Comparison of ENCODE assay signal across 8 mouse cellular contexts in the genomic region with DNA sequence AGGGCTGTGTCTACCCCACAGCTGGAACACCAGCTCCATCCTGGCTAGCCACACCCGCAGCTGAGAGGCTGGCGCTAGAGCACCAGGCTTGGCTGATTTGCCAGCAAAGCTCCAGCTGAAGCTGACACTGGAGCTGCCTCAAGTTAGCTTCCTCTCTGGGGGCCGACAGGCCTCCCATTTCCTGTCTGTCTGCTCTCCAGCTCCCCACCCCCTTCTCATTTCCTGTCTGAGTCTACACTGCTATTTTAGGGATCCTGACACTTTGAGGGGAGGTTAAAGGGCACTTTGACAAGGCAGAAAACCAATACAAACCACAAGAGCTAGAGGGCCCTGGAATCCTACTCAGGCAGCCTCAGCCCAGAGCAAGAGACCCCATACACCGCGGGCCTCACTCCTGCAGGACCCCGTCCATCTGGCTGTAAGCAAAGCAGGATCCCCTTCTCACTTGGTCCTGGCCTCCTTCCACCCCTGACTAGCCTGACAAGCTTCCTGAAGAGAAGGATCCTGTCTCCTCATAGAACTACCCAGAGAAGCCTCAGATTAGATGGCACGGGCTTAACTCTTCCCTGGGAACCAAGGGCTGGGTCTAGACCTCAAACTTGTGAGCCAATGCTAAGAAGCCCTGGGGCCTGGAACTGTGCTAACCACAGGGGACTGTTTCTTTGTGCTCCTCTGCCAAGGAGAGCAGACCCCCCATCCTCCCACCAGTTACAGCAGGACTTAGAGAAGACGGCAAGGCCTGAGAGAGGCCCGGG. TPM values are rescaled to one million over a fixed set of nuclear protein-coding genes. Genes with fewer than 3 reads are reported as not detected.
DNase-seq lines count a peak whose midpoint lies in the region; ATAC-seq lines count a peak whose summit lies in the region.

No protein-coding gene starts in this region.

- no peaks in the 10 kb centered on the region for H3K9me3 ChIP-seq in forebrain, embryonic 14.5 days (replicated peaks; ENCODE audit: control insufficient read depth, low read length)

- no peaks in the 10 kb centered on the region for H3K4me1 ChIP-seq in forebrain, embryonic 14.5 days (ENCODE audit: control insufficient read depth, insufficient read depth, low read length)

- peak; percentile 88 for DNase-seq in CD4-positive helper T cell, adult 2 months (ENCODE audit: low read depth, low spot score)
- peak; percentile 81 for DNase-seq in adrenal gland, adult 2 months
- peak; percentile 24 for DNase-seq in forebrain, embryonic 14.5 days (ENCODE audit: low spot score)
- DNase-seq in heart, postnatal 4 days = peak; percentile 85
- peak; percentile 89 for DNase-seq in layer of hippocampus, adult 9-11 months
- DNase-seq in spleen, postnatal 4 days (ENCODE audit: low spot score in 2 of 2) = peak; percentile 62 to 79
- DNase-seq in cerebellum, adult 11-12 months = no peak

- peak overlapping the region; percentile 63; the same call in 1 of the 2 replicates for H3K27ac ChIP-seq in forebrain, embryonic 14.5 days (ENCODE audit: low read depth, low read length)

- H3K4me2 ChIP-seq in forebrain, embryonic 14.5 days (ENCODE audit: low read length) = no peak overlapping the region

- peaks cover 10% of the 10 kb centered on the region; the same call in 1 of the 2 replicates for H3K36me3 ChIP-seq in forebrain, embryonic 14.5 days (ENCODE audit: control insufficient read depth, insufficient read depth, low read length)

- H3K27me3 ChIP-seq in forebrain, embryonic 14.5 days (replicated peaks; ENCODE audit: control insufficient read depth, insufficient read depth, low read length) = no peaks in the 10 kb centered on the region

- ATAC-seq in forebrain, embryonic 14.5 days = no peak
- ATAC-seq in megakaryocyte, adult 5-6 weeks (ENCODE audit: poor library complexity, severe bottlenecking) = peak; percentile 88

- no peak overlapping the region for H3K4me3 ChIP-seq in forebrain, embryonic 14.5 days (ENCODE audit: low read depth, low read length)

- no peak overlapping the region for H3K9ac ChIP-seq in forebrain, embryonic 14.5 days (ENCODE audit: low read length)

- WGBS in forebrain, embryonic 14.5 days = 71% methylated on average over 9 of the region's 9 CpGs

RNA-seq across cellular contexts. Expression of a gene that starts 37.2 kb away (rescaled TPM):
- 10 to 100 TPM; 13.9 to 23.6 TPM for total RNA-seq in adrenal gland, adult 2 months (2021)
- 19.7 and 22.2 TPM in 2 replicates for polyA plus RNA-seq in adrenal gland, adult 2 months (2012; rRNA removed)
- 3.9 and 5.6 TPM in 2 replicates for polyA plus RNA-seq in forebrain, embryonic 14.5 days (2014; fragmentation: Nextera tagmentation; extraction: Ambion mirVana)
- 10 to 100 TPM; 42.6 to 44.4 TPM for total RNA-seq in heart, postnatal 4 days (2021)
- 7.9 and 10.1 TPM in 2 replicates for total RNA-seq in megakaryocyte, adult 5-6 weeks (2015)
- total RNA-seq in megakaryocyte, adult 5-6 weeks (2017) = 11.4 and 16.3 TPM in 2 replicates

RNA-seq across cellular contexts. Expression of a gene that starts 37.4 kb away (rescaled TPM):
- 1 to 10 TPM; 1.4 to 3.1 TPM for total RNA-seq in adrenal gland, adult 2 months (2021)
- 1.1 and 1.6 TPM in 2 replicates for polyA plus RNA-seq in adrenal gland, adult 2 months (2012; rRNA removed)
- polyA plus RNA-seq in forebrain, embryonic 14.5 days (2014; fragmentation: Nextera tagmentation; extraction: Ambion mirVana) = 0.11 and 0.52 TPM in 2 replicates
- total RNA-seq in heart, postnatal 4 days (2021) = under 1 TPM in 1 of 2 experiments, not detected in 1; 0.17 TPM
- not detected in 2 replicates for total RNA-seq in megakaryocyte, adult 5-6 weeks (2015)
- not detected in 2 replicates for total RNA-seq in megakaryocyte, adult 5-6 weeks (2017)

RNA-seq across cellular contexts. Expression of a gene that starts 38.2 kb away (rescaled TPM):
- total RNA-seq in adrenal gland, adult 2 months (2021) = 10 to 100 TPM; 38.8 to 41.0 TPM
- 84.1 and 106 TPM in 2 replicates for polyA plus RNA-seq in adrenal gland, adult 2 months (2012; rRNA removed)
- polyA plus RNA-seq in forebrain, embryonic 14.5 days (2014; fragmentation: Nextera tagmentation; extraction: Ambion mirVana) = 57.2 and 81.8 TPM in 2 replicates
- total RNA-seq in heart, postnatal 4 days (2021) = 10 to 100 TPM; 36.5 to 41.4 TPM
- total RNA-seq in megakaryocyte, adult 5-6 weeks (2015) = 0.27 and 0.89 TPM in 2 replicates
- total RNA-seq in megakaryocyte, adult 5-6 weeks (2017) = 0.12 and 1.1 TPM in 2 replicates

RNA-seq across cellular contexts. Expression of a gene that starts 59.6 kb away (rescaled TPM):
- 100 to 1,000 TPM; 549 to 716 TPM for total RNA-seq in adrenal gland, adult 2 months (2021)
- 1,176 and 1,311 TPM in 2 replicates for polyA plus RNA-seq in adrenal gland, adult 2 months (2012; rRNA removed)
- 230 and 247 TPM in 2 replicates for polyA plus RNA-seq in forebrain, embryonic 14.5 days (2014; fragmentation: Nextera tagmentation; extraction: Ambion mirVana)
- 100 to 1,000 TPM; 197 to 201 TPM for total RNA-seq in heart, postnatal 4 days (2021)
- total RNA-seq in megakaryocyte, adult 5-6 weeks (2015) = 410 and 456 TPM in 2 replicates
- 187 and 196 TPM in 2 replicates for total RNA-seq in megakaryocyte, adult 5-6 weeks (2017)

Comparison
In these comparisons a context has a peak if more than half of its experiments do, and no peak if none do; other contexts are left out.
1. RNA of a gene that starts 38.2 kb away (total RNA-seq): 36.5 to 41.4 TPM in heart, postnatal 4 days and 38.8 to 41.0 TPM in adrenal gland, adult 2 months; 0.12 to 1.1 TPM in megakaryocyte, adult 5-6 weeks; every median in the first group is over 10 times any median in the second.